Mouse (Mus musculus): ENCODE measurements around the gene Mlst8.

- no peak for TF ChIP-seq MAX (IDR thresholded peaks at IDR 0.05; ENCODE audit: low read length)
- TF ChIP-seq CHD2 (IDR thresholded peaks at IDR 0.05; ENCODE audit: low read length), result no peak
- no peak for TF ChIP-seq CTCF (IDR thresholded peaks at IDR 0.05 in 2 of 3, conservative IDR thresholded peaks at IDR 0.05 in 1 of 3; ENCODE audit: control insufficient read depth in 1 of 3, insufficient read depth in 1 of 3, low read depth in 2 of 3, low read length in 3 of 3, poor library complexity in 1 of 3, severe bottlenecking in 1 of 3)
- no peak for TF ChIP-seq MAFK (IDR thresholded peaks at IDR 0.05; ENCODE audit: borderline replicate concordance, low read depth, low read length)
- no peak for TF ChIP-seq E2F4 (IDR thresholded peaks at IDR 0.05; ENCODE audit: borderline replicate concordance, low read depth, low read length)
- no peak for TF ChIP-seq USF1 (IDR thresholded peaks at IDR 0.05; ENCODE audit: low read depth, low read length)
- no peak for TF ChIP-seq POLR2AphosphoS2 (IDR thresholded peaks at IDR 0.05; ENCODE audit: low read length)
Observed at GRCm38 (mm10) chr17:24481027-24481815, 2.3 kb upstream of the Mlst8 start.

Measured in MEL (cell line).